Mouse (Mus musculus) olfactory bulb, adult 2 months (tissue): Measurements from ENCODE around the gene Gm13290.

ENCODE experiments used
- CTCF ChIP-seq: fragments of 200-500 bp; IDR thresholded peaks from 2 replicates; pipeline ENCODE4 v1.5.1; 2012; ENCODE audit warnings: low read depth, mild to moderate bottlenecking, low read length, moderate library complexity; ENCODE audit not compliant: insufficient read depth
- POLR2A ChIP-seq: fragments of 200-500 bp; IDR thresholded peaks from 2 replicates; pipeline ENCODE4 v1.6.1; 2012; ENCODE audit warnings: mild to moderate bottlenecking, low read depth, low read length, moderate library complexity; ENCODE audit not compliant: insufficient read depth

DNA sequence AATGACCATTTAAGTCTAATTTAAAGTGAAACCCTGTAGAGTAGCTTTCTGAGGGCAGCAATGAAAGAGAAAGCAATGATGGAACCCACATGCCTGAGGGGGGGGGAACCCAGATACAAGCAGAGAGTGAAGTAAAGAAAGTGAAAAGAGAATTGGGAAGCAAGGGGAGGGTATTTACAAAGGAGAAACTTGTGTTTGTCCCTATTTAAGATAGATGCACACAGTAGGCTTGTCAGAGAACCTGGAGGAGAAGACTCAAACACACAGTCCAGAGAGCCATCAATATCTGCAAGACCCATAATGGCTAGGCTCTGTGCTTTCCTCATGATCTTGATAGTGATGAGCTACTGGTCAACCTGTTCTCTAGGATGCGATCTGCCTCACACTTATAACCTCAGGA, 46.0 kb downstream of the Gm13290 start, which contains the start of gene Ifna11:
- no peak for TF ChIP-seq POLR2A
- TF ChIP-seq CTCF, result no peak
